Mouse (Mus musculus) right cerebral cortex, adult 2 months (tissue): ENCODE data around the gene Moxd1.

Source experiments
- DNase-seq, 2 experiments: peaks; one replicate each; pipeline ENCODE4 v3.0.0; 2021 to 2022; ENCODE audit warnings: low spot score in 2 of 2

Gene Moxd1

DNA sequence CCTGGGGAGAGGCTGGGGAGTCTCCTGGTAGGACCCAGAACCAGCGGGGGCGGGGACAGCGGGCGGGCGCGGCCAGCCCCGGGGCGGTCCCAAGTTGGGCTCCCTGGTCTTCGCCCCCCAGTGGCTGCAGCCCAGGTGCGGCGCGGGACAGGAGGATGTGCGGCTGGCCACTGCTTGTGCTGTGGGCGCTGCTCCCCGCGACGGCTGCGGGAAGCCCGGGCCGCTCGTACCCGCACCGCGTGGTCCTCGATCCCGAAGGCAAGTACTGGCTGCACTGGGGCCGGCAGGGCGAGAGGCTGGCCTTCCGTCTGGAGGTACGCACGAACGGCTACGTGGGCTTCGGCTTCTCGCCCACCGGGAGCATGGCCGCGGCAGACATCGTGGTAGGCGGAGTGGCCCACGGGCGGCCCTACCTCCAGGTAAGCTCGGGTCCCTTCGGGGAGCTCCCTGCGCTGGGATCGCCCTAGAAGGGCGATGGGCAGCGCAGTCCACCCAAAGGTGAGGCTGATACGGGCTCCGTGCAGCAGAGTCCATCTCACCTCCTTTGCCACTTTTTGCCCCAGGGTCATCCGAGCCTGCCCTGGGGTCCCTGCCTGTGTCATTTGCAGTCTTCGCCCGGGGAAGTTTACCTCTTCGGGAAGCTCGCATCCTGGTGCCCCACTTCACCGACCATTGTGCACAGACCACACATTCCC is at the start of gene Moxd1:
Gene Moxd1, plus strand, starts transcription at position 69 of the 695 bp plus-strand sequence.
- DNase-seq: no peak

GRCm38 (mm10) chr10:24190392-24190791 is 32.9 kb upstream of the Moxd1 start:
- no peak for DNase-seq

DNA sequence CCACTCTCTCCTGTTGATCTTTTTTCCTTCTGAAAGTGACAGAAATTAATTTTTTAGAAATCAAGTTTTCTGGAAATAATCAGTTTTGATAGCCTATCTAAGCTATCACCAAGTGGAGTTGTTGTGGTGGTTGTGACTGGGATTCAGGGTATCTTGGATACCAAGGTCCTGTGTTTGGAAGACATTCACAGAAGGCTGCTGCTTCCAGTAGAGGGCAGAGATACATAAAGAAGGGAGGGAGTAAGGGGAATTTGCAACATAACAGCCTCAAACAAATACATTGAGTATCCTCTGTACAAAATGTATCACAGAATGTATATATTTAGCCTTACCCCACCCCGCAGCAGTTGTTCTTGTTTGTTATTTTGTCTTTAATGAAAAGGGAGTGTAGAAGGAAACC is 31.3 kb upstream of the Moxd1 start:
- DNase-seq: no peak

- no peak for DNase-seq
Measured at GRCm38 (mm10) chr10:24199303-24199702, 24.0 kb upstream of the Moxd1 start.

- DNase-seq: no peak
Measured at GRCm38 (mm10) chr10:24200099-24200498, 23.2 kb upstream of the Moxd1 start.

DNA sequence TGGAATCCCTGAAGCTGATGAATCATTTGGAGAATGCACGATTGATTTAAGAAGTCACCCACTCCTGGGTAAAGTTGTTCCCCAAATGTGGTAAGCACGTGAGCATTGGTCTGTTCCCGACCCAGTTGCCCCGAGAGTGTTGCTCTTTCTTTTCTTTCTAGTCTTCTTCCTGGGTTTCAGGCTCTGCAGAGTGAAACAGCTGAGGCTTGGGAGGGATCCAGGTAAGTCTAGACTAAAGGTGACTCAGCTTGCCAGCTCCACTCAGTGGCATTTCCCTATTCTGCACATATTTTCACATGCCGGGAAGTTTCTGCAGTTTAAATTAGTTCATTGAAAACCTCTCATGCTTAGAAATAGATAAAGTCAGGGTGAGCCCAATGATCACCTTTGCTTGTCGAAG is 13.2 kb upstream of the Moxd1 start:
- DNase-seq: no peak

DNA sequence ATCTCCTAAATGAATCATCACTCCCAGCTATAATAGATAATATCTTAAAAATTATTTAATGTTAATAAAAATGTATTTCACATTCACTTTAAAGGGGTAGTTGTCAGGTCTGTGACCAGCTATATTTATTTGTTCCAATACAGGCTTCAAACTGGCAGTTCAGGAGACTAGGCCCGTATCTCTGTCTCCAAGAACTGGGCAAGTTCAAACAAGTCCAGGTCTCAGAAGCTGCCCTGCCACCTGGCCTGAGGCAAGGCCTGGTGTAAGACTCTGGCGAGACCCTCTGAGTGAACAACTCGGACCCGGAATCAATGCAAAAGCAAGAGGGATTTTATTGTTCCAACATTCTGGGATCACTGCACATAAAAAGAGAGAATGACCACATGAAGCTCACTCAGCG is 10.0 kb upstream of the Moxd1 start:
- no peak for DNase-seq

GRCm38 (mm10) chr10:24217558-24218268 is 5.6 kb upstream of the Moxd1 start:
- no peak for DNase-seq

GRCm38 (mm10) chr10:24220931-24221330 is 2.4 kb upstream of the Moxd1 start:
- no peak for DNase-seq

DNA sequence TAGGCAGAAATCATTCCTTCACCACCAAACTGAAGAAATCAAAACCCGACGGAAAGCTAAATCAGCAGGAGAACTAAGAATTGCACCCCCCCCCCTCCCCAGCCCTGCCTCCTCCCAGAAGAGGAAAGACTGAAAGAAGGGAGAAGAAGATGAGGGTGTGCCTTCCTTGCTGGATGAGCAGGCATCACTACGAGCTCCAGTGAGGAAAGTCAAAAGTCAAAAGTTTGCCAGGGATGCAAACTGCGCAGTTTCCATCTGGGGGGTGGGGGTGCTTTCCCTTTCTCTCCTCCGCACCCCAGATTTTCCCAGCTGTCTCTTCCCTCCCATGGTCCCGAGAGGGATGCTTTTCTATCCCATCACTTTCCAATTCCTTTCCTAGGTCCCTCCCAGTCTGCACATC is 406 bp upstream of the Moxd1 start:
- DNase-seq: no peak

- DNase-seq: no peak
Measured at GRCm38 (mm10) chr10:24224591-24224990, 1.3 kb downstream of the Moxd1 start.

DNA sequence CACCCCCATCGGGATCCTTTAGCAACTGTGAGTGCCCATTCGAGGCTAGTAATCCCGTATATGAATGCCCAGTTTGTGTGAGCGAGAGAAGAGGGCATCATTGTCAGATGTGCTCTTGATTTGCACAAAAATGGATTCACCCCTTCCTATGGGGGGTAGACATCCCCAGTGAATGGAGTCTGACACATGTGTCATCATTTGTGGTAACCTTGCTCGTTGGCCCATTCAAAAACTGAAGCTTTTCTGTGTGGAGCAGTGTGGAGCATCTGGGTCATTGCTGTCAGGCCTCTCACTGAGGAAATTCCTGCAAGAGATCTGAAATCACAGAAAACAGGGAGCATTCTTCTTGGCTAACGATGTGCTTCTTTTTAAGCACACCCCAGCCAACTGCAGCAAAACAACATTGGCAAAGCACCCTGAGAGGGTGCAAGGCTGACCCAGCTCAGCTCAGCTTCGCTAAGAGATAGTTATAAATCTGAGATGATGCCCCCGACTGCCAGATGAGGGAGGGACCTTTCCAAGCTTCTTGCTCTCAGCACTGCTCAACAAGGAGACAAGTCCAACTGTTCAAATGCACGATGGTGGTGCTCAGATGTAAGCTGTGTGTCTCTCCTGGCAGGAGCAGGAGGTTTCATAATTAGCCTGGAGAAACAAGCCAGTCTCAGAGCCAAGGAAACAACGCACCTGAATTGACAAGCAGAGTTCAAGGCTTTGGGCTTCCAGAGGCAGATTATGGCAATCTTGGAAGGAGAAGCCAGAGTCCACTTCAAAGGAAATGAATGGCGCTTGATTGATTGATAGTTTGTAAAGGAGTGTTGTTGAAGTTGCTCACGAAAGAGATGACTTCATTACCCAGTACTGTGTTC is 5.2 kb downstream of the Moxd1 start:
- no peak for DNase-seq

DNA sequence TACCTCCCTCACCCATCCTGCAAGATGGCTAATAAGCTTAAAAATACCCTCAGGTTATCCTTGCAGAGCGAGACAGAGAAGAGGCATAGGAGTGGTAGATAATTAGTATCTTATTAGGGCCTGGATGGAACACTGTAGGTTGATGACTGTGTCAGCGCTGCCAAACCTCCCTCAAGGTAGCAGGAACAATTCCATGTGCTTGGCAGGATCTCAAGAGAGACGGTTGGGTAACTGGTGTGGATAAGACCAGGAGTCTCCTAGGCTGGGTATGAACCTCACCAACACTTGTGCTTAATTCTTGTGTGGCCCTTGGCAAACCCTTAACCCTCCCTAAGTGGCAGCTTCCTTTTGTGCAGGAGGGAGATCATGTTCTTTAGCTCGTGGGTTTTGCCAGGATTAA is 9.0 kb downstream of the Moxd1 start:
- no peak for DNase-seq

GRCm38 (mm10) chr10:24235426-24236283 is 12.3 kb downstream of the Moxd1 start:
- DNase-seq: peak; percentile 35 to 43

DNA sequence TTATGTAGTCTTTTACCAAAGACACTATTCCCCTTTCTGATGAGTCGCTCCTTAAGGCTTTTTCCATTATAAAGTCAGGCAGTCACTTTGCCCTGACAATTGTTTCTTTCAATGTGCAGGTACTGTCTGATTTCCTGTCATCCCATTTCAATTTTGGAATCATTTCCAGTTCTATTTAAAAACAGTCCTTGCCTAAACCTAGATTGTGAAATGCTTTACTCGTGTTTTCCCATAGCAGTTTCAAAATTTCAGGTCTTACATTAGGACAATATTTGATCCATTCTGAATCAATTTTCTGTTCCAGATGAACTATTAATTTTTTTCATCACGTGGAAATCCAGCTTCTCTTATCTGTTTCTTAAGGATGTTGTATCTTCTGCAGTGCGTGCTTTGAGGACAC is 23.5 kb downstream of the Moxd1 start:
- no peak for DNase-seq

DNA sequence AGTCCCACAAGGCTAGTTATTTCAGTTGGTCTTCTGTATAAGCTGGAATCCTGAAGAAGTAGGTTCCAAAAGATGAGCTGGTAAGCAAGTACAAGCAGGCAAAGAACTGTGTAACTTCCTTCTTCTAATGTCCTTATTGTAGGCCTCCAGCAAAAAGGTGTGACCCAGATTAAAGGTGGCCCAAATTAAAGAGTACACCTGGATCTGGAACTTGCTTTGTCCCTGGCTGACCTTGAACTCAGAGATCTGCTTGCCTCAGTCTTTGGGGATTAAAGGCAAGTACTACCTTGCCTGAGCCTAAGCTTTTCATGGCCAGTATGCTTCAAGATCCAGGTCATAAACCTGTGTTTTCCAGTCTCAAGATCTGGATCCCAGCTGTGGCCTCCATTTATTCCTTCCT is 24.8 kb downstream of the Moxd1 start:
- no peak for DNase-seq

DNA sequence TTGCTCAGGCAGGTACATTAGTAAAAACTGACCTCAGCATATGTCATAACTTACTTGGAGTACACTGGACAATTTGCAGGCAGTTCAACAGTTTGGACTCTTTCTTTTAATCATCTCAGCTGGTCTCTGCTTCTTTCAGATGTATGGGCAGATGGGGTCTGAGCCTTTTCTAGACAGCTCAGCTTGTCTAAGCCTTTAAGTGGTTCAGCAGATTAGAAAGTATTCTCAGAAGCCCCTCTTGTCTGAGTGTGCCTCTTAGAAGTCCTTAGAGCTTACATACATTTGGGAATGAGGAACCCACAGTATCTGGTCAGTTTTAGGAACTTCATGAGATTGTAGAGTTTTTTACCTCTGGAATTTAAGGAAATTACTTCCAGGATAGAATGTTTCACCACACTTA is 28.3 kb downstream of the Moxd1 start:
- no peak for DNase-seq

GRCm38 (mm10) chr10:24258150-24258549 is 34.8 kb downstream of the Moxd1 start:
- no peak for DNase-seq

DNA sequence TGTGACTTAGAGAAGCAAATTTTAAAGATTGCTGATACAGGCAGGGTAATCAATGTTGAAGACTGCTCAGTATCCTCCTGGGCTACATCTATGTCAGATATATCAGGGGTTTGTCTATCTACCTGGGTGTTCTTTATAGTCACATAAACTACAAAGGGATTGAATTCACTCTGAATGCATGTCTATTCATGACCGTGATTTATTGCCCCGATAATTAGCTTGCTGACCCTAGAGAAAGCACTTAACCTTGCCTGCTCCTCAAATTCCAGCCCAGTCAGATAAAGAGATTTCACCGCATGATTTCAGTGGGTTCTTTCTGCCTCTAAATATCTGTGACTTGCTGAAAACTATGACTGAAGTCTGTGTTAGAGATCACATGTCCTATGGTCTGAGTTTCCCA is 35.6 kb downstream of the Moxd1 start:
- no peak for DNase-seq

DNA sequence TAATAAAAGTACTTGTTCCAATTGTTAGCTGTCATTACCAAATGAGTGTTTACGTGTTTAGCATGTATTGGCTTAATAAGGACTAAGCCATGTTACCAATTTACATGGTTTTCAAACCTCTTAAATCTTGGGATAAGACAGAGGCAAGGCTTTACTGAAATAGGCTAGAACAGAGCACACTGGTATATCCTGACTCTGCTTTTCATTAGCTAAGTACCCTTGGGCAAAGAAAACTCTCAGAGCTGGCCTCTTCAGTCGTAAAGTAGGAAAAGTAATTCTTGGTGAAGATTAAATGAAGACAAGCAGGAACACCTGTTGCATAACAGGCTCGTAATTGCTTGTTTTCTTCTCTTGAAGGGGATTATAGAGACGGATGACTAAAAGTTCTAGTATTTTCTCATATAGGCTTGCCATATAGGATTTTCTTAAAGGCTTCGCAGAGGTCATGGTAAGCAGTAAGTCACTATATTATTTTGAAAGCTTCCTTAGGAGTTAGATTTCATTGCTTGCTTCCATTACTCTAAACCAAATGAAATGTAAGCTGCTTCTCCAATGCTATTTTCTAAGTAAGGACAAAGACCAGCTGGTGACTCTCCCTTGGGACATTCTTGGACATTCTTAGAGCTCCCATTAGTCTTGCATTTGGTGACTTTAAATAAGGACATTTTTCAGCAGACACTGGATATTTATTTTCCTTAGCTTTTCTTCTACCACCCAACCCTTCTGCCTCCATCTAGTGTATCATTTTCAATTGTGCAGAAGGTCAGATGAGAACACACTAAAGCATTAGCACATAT is 36.7 kb downstream of the Moxd1 start:
- no peak for DNase-seq

DNA sequence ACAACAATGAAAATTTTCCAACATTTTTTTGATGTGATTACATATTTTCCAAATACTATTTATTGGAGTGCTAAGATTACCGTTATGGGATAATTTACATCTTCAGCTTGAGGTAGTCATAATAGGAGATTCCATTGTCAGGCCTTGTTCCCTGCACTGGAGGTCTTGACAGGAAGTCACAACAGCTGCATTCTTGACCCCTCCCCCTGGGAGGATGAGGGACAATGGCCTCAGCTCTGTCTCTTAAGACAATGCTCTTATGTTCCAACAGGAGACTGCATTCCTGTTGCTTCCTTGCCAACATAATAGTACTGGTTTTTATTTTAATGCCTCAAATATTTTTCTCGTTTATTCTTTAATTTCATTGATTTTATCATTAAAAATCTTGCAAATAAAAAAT is 44.2 kb downstream of the Moxd1 start:
- no peak for DNase-seq
